Mouse (Mus musculus) G1E (cell line): ENCODE data around the gene Elp6. TPM values are rescaled to one million over a fixed set of nuclear protein-coding genes. Genes with fewer than 3 reads are reported as not detected.

ENCODE experiments used
- ATAC-seq: 2 replicates; pipeline ENCODE4 v1.8.0; 2016; ENCODE audit warnings: mild to moderate bottlenecking; ENCODE audit not compliant: insufficient number of reproducible peaks, poor library complexity, low FRiP score, severe bottlenecking; ENCODE audit errors: extremely low read depth
- DNase-seq: peaks from one replicate; pipeline ENCODE4 v3.0.0; 2012; ENCODE audit warnings: low spot score
- H3K27me3 ChIP-seq: 2 replicates; pipeline ENCODE4 v1.6.1; 2012; ENCODE audit warnings: mild to moderate bottlenecking, low read length, inconsistent platforms; ENCODE audit not compliant: insufficient read depth
- H3K36me3 ChIP-seq: replicated peaks from 2 replicates; pipeline ENCODE3; 2012; ENCODE audit warnings: mild to moderate bottlenecking, inconsistent platforms
- H3K4me1 ChIP-seq: 2 replicates; pipeline ENCODE4 v1.6.1; 2012; ENCODE audit warnings: low read depth, low read length, inconsistent platforms, mixed read lengths; ENCODE audit not compliant: insufficient read depth
- H3K4me3 ChIP-seq: 2 replicates; pipeline ENCODE4 v1.5.1; 2012; ENCODE audit warnings: low read depth, mild to moderate bottlenecking, inconsistent platforms, low read length, moderate library complexity, mixed read lengths
- H3K9me3 ChIP-seq: replicated peaks from 2 replicates; pipeline ENCODE4 v1.6.1; 2012; ENCODE audit warnings: inconsistent platforms
- CTCF ChIP-seq: IDR thresholded peaks from 2 replicates; pipeline ENCODE4 v1.5.1; 2012; ENCODE audit warnings: low read depth, low read length, inconsistent platforms, mixed read lengths
- GATA1 ChIP-seq: IDR thresholded peaks from 2 replicates; pipeline ENCODE4 v1.6.1; 2012; ENCODE audit warnings: borderline replicate concordance, low read length, inconsistent platforms, mixed read lengths
- GATA2 ChIP-seq: IDR thresholded peaks from 2 replicates; pipeline ENCODE4 v1.6.1; 2012; ENCODE audit warnings: low read depth, low read length, inconsistent platforms, borderline replicate concordance
- POLR2AphosphoS5 ChIP-seq: IDR thresholded peaks from 2 replicates; pipeline ENCODE4 v1.6.1; 2012; ENCODE audit warnings: low read depth, low read length, inconsistent platforms; ENCODE audit not compliant: insufficient replicate concordance
- TAL1 ChIP-seq: conservative IDR thresholded peaks from 2 replicates; pipeline ENCODE4 v1.6.1; 2012; ENCODE audit warnings: low read depth, low read length, inconsistent platforms, mixed read lengths
- polyA plus RNA-seq: library from polyadenylated mRNA; stranded (reverse); fragments of >175 nt; gene quantifications from 2 replicates; pipeline ENCODE4 v1.2.3, GENCODE M21; 2012
- total RNA-seq, 2 experiments: library from RNA; stranded (forward) in 1 of 2; stranded (reverse) in 1 of 2; fragments of 200-1000 nt in 1 of 2; fragments of >200 nt in 1 of 2; fragmentation: Nextera tagmentation in 1 of 2; gene quantifications; 2 replicates each; pipeline ENCODE4 v1.2.3; 2014 to 2017

Gene Elp6
- total and polyA plus RNA-seq, 3 experiments = 7.1 to 12.9 (median 9.3) TPM

GRCm38 (mm10) chr9:110345057-110345739 lies 40.2 kb downstream of the Elp6 start:
- no peak for DNase-seq
- Histone ChIP-seq H3K27me3 (no peaks in the 10 kb centered on the region), H3K9me3 (no peaks in the 10 kb centered on the region), H3K4me3 (no peak overlapping the region), H3K4me1 (peaks cover 4% of the 10 kb centered on the region; the same call in 1 of the 2 replicates), H3K36me3 (peaks cover 18% of the 10 kb centered on the region)
- ATAC-seq = no peak
- TF ChIP-seq GATA1 (no peak), POLR2AphosphoS5 (no peak), CTCF (no peak), GATA2 (no peak), TAL1 (no peak)

DNA sequence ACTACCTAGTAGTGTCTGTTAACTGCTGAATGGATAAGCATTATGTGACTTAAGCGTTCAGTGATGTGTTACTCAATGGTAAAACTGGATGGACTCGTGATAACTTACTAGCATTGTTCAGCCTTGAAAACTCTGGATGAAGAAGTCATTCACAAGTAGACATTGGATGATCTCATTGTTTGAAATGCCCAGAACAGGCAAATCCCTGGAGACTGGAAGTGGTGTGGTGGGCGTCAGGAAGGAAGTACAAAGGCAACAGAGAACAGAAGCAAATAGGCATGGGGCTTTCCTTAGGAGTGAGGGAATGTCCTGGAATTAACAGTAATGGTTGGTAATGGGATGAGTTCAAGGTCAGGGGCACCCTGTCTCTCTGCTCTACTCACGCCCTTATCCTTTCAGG lies 43.9 kb downstream of the Elp6 start:
- no peak for ATAC-seq
- no peaks in the 10 kb centered on the region for H3K9me3 ChIP-seq
- peaks cover 25% of the 10 kb centered on the region for H3K36me3 ChIP-seq
- peaks cover 19% of the 10 kb centered on the region for H3K4me1 ChIP-seq
- H3K4me3 ChIP-seq = no peak overlapping the region
- TF ChIP-seq TAL1 = no peak
- no peak for TF ChIP-seq GATA2
- TF ChIP-seq CTCF = no peak
- no peak for TF ChIP-seq POLR2AphosphoS5
- no peak for TF ChIP-seq GATA1
- no peak for DNase-seq
- no peaks in the 10 kb centered on the region for H3K27me3 ChIP-seq

DNA sequence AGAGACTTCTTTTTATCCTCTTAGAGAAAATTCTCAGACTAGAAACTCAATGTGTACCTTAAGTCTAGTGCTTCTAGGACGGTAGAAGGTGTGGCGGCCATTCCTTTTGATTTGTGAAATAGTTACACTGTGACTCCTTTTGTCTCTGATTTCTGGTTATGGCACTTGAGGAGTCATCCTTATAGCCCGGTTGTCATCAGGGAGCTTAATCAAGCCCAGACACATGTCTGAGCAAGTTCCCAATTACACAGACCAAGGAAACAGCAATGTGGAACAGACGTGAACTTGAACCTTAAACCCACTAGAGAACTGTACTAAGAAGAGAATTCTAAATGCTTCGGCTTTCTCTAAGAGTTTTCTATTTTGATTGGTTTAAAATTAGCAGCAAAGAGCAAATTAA lies 45.2 kb downstream of the Elp6 start:
- ATAC-seq (no peak), DNase-seq (no peak)
- Histone ChIP-seq H3K4me3 (no peak overlapping the region), H3K4me1 (peaks cover 19% of the 10 kb centered on the region), H3K27me3 (no peaks in the 10 kb centered on the region), H3K36me3 (peaks cover 33% of the 10 kb centered on the region), H3K9me3 (no peaks in the 10 kb centered on the region)
- TF ChIP-seq POLR2AphosphoS5 (no peak), CTCF (no peak), GATA2 (no peak), GATA1 (no peak)

- Histone ChIP-seq H3K36me3 (peaks cover 35% of the 10 kb centered on the region), H3K9me3 (no peaks in the 10 kb centered on the region), H3K4me3 (no peak overlapping the region), H3K4me1 (peaks cover 19% of the 10 kb centered on the region), H3K27me3 (no peaks in the 10 kb centered on the region)
- ATAC-seq (no peak), DNase-seq (no peak)
- TF ChIP-seq TAL1 (no peak), GATA2 (no peak), CTCF (no peak), POLR2AphosphoS5 (no peak), GATA1 (no peak)
These were observed 45.6 kb downstream of the Elp6 start for GRCm38 (mm10) chr9:110350612-110351011.

GRCm38 (mm10) chr9:110351350-110351749 lies 46.4 kb downstream of the Elp6 start:
- no peaks in the 10 kb centered on the region for H3K27me3 ChIP-seq
- no peak overlapping the region for H3K4me3 ChIP-seq
- peaks cover 19% of the 10 kb centered on the region for H3K4me1 ChIP-seq
- no peaks in the 10 kb centered on the region for H3K9me3 ChIP-seq
- DNase-seq = no peak
- peaks cover 40% of the 10 kb centered on the region for H3K36me3 ChIP-seq
- no peak for ATAC-seq
- TF ChIP-seq POLR2AphosphoS5 (no peak), TAL1 (no peak), GATA1 (no peak), CTCF (no peak), GATA2 (no peak)

DNA sequence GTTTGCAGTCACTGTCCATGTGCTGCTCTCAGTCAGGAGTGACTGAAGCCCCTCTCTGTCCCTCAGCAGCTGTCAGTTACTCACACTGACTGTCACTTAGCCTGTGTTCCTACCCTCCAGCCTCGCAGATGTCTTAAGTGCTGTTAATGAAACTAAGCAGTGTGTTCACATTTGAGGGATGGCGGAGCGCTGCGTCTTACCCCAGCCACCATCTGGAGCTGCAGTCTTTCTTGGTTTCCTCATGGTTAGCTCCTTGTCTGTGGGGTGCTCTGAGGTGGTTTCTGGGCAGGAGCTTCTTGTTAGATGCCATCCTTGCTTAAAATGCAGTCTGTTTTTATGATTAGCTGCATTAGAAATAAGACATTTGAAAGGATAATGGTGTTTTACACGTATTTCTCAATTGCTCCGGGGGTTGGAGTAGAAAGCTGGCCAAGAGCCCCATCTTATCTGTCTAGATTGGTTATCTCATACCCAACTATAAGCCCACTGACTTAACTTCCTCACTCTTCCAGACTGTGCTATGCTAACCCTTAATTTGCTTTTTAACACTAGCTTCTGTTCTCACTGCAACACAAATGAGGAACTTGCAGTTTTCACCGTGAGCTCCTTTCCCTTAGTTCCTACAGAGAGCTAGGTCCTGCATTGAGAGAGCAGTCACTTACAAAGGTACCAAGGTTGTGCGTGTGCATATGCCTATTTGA lies 47.1 kb downstream of the Elp6 start:
- Histone ChIP-seq H3K9me3 (no peaks in the 10 kb centered on the region), H3K4me1 (peaks cover 19% of the 10 kb centered on the region), H3K36me3 (peaks cover 42% of the 10 kb centered on the region), H3K27me3 (no peaks in the 10 kb centered on the region), H3K4me3 (no peak overlapping the region)
- 0 out of 2 replicates have a peak, but pooled peaks have one; percentile 22 for ATAC-seq
- peak; percentile 10 for DNase-seq
- TF ChIP-seq GATA1 (no peak), GATA2 (no peak)
